Mouse (Mus musculus): ENCODE measurements around the gene Rpl36a. TPM values are rescaled to one million over a fixed set of nuclear protein-coding genes. Genes with fewer than 3 reads are reported as not detected.

Gene Rpl36a
- polyA plus RNA-seq, 1 experiment = 219 TPM

DNA sequence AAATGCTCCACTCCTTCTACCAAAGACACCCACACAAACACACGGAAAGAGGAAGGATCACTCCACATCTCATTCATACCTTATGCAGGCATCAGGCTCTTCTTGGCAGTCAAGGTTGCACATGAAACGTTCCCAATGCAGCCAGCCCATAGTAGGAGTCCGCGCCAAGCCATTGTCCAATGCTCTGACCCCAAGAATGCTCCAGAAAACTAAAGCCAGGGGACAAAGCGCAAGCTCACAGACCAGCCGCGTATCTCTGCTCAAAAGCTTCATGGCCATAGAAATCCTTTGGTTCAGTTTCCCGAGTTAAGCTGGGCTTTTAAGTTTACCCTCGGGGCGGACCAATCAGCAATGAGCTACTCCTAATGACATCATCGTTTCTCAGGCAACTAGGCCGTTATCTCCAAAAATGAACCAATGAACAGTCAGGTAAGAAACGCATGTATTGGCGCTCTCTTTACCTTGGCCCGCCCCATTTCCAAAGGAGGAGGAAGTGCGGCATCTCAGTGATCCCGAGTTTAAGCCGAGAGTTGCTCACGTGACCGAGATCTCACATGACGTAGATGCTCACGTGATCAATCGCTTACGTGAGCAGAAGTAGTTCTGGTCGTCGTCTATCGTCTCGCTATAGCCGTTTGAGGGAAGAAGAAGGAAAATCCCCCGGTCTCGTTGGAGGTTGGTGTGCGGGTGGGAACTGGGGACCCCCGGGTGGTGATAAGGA, 15.4 kb downstream of the Rpl36a start, which contains the start of the genes Gla and Hnrnph2:
Gla (minus strand) TSS at position 467 of the 721 bp plus-strand sequence.
Hnrnph2 (plus strand) TSS at position 521 of the 721 bp plus-strand sequence.
- Histone ChIP-seq H3K27me3 (replicated peaks; ENCODE audit: control insufficient read depth, insufficient read depth, low read length) (no peaks in the 10 kb centered on the region), H3K4me3 (ENCODE audit: insufficient read depth, low read depth, low read length) (peak within 1 kb of the TSS; percentile 67), H3K4me1 (ENCODE audit: control insufficient read depth, insufficient read depth, low read length) (no peaks in the 10 kb centered on the region), H3K36me3 (ENCODE audit: control insufficient read depth, insufficient read depth, low read length) (no peaks in the 10 kb centered on the region), H3K27ac (ENCODE audit: insufficient read depth, low read depth, low read length) (peak within 1 kb of the TSS; percentile 88)
- TF ChIP-seq CTCF (conservative IDR thresholded peaks at IDR 0.05; ENCODE audit: insufficient read depth, insufficient read length, low read depth, low read length) (no peak), POLR2A (IDR thresholded peaks at IDR 0.05; ENCODE audit: low read depth, low read length) (no peak)
- peak; percentile 97 for DNase-seq
- under 1% methylated on average over 33 of the region's 33 CpGs for WGBS

DNA sequence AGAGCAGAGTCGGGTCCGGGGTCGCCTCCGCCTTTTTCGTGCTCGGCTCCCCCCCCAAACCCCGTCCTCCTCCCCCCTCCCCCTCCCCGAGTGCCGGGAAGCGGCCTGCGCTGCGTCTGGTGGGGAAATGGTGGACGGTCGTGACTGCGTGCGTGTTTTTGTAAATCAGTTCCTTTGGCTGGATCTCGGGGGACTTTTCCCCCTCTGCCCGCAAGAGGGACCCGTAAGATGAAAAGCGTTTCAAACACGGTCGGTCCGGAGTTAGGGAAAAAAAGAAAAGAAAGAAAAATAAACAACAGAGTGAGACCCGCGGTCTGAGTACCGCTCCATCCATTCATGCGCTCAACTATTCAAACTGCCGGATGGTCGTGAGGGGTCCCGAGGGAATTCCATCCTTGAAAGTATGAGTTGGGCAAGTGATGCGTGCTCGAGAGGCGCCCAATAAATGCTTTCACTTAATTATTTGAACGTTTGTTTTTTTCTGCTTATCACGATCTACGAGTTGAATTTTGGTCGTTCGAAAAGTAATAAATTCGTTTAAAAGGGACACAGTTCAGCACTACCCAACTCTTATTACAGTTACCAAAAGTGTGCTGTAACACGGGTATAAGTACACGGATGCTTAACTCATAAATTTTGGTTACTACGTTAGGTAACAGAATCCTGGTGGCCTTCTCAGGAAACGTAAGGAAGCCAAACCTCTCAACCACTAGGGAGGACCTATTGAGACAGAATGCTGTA, 16.1 kb downstream of the Rpl36a start:
- Histone ChIP-seq H3K27ac (ENCODE audit: insufficient read depth, low read depth, low read length) (peak overlapping the region; percentile 88), H3K4me3 (ENCODE audit: insufficient read depth, low read depth, low read length) (peak overlapping the region; percentile 67), H3K36me3 (ENCODE audit: control insufficient read depth, insufficient read depth, low read length) (no peaks in the 10 kb centered on the region), H3K4me1 (ENCODE audit: control insufficient read depth, insufficient read depth, low read length) (no peaks in the 10 kb centered on the region), H3K27me3 (replicated peaks; ENCODE audit: control insufficient read depth, insufficient read depth, low read length) (no peaks in the 10 kb centered on the region)
- WGBS = 2% methylated on average over 33 of the region's 43 CpGs
- no peak for TF ChIP-seq POLR2A (IDR thresholded peaks at IDR 0.05; ENCODE audit: low read depth, low read length)
- TF ChIP-seq CTCF (conservative IDR thresholded peaks at IDR 0.05; ENCODE audit: insufficient read depth, insufficient read length, low read depth, low read length) = no peak
- no peak for DNase-seq

DNA sequence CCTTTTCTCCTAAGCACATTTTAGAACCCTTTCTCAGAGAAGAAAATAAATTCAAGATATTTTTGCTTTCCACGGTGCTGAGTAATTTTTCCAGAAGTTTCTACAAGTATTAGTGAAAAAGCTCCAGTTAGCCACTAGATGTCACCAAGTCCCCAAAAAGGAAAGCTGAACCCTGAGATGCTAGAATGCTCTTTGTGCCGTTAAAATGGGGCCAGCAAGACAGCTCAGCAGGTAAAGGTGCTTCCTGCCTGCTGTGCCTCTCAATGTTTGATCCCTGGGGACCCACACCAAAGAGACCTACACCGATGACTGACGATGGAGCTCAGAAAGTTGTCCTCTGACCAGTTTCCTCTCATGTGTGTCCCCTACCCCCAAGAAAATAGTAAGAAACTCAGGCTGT, 24.0 kb downstream of the Rpl36a start:
- H3K4me3 ChIP-seq (ENCODE audit: insufficient read depth, low read depth, low read length) = no peak overlapping the region
- no peaks in the 10 kb centered on the region for H3K36me3 ChIP-seq (ENCODE audit: control insufficient read depth, insufficient read depth, low read length)
- TF ChIP-seq POLR2A (IDR thresholded peaks at IDR 0.05; ENCODE audit: low read depth, low read length) (no peak), CTCF (conservative IDR thresholded peaks at IDR 0.05; ENCODE audit: insufficient read depth, insufficient read length, low read depth, low read length) (peak; percentile 22; the same call in 1 of the 2 replicates)
- H3K4me1 ChIP-seq (ENCODE audit: control insufficient read depth, insufficient read depth, low read length) = peaks cover 4% of the 10 kb centered on the region; the same call in 1 of the 2 replicates
- H3K27ac ChIP-seq (ENCODE audit: insufficient read depth, low read depth, low read length) = no peak overlapping the region
- peak; percentile 43 for DNase-seq
- WGBS = 5% methylated on average over 4 of the region's 4 CpGs
- no peaks in the 10 kb centered on the region for H3K27me3 ChIP-seq (replicated peaks; ENCODE audit: control insufficient read depth, insufficient read depth, low read length)

DNA sequence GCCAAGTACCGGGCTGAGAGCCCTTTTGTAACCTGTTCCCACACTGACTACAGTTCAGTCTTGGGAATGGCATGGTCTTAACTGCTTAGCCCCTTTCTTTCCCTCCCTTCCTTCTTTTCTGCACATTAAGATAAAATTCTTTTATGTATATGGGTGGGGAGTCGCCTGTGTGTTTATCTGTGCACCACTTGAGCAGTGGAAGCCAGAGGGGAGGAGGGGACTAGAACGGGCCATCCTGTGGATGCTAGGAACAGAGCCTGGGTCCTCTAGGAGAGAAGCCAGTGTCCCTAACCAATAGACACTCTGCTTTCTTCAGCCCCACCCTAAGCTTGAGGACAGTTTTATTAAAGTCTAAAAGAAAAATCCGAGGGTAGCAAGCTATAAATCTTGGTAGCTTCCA, 25.5 kb downstream of the Rpl36a start:
- no peak for DNase-seq
- no peak overlapping the region for H3K27ac ChIP-seq (ENCODE audit: insufficient read depth, low read depth, low read length)
- no peaks in the 10 kb centered on the region for H3K27me3 ChIP-seq (replicated peaks; ENCODE audit: control insufficient read depth, insufficient read depth, low read length)
- 65% methylated on average over 4 of the region's 4 CpGs for WGBS
- no peak overlapping the region for H3K4me3 ChIP-seq (ENCODE audit: insufficient read depth, low read depth, low read length)
- peaks cover 4% of the 10 kb centered on the region; the same call in 1 of the 2 replicates for H3K4me1 ChIP-seq (ENCODE audit: control insufficient read depth, insufficient read depth, low read length)
- no peaks in the 10 kb centered on the region for H3K36me3 ChIP-seq (ENCODE audit: control insufficient read depth, insufficient read depth, low read length)
- no peak for TF ChIP-seq CTCF (conservative IDR thresholded peaks at IDR 0.05; ENCODE audit: insufficient read depth, insufficient read length, low read depth, low read length)
- TF ChIP-seq POLR2A (IDR thresholded peaks at IDR 0.05; ENCODE audit: low read depth, low read length) = no peak

DNA sequence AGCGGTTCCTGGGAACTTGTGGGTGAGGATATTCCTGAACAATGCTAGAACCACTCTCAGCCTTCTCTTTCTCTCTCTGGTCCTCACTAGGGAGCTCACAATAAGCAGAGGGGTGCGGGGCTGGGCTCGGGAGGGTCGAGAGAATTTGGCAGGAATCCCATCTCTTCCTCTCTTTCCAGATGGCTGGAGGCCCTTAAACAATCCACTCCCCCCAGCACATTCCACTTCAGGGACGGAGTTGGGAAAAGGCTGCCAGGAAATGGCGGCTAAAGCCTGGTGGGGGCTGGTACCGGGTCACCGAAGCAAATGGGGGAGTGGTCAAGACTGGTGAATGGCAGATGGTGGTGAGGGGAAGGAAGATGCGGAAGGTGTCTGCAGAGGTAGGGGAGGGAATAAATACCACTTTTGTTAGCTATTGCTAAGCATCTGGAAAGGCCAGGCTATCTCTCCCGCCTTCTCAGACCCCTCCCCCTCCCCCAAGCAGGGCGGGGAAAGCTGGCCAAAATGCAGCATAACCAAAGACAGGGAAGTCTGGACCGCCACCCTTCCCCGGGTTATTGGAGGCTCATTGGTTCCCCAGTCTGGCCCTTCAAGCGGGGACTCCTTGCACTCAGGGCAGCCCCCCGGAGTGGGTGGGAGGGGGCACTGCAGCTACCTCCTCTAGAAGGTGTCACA, 27.0 kb downstream of the Rpl36a start:
- peak; percentile 46 for DNase-seq
- WGBS = 2% methylated on average over 15 of the region's 15 CpGs
- TF ChIP-seq POLR2A (IDR thresholded peaks at IDR 0.05; ENCODE audit: low read depth, low read length) (no peak), CTCF (conservative IDR thresholded peaks at IDR 0.05; ENCODE audit: insufficient read depth, insufficient read length, low read depth, low read length) (no peak)
- peaks cover 4% of the 10 kb centered on the region; the same call in 1 of the 2 replicates for H3K4me1 ChIP-seq (ENCODE audit: control insufficient read depth, insufficient read depth, low read length)
- no peaks in the 10 kb centered on the region for H3K36me3 ChIP-seq (ENCODE audit: control insufficient read depth, insufficient read depth, low read length)
- peak overlapping the region; percentile 50 for H3K4me3 ChIP-seq (ENCODE audit: insufficient read depth, low read depth, low read length)
- H3K27me3 ChIP-seq (replicated peaks; ENCODE audit: control insufficient read depth, insufficient read depth, low read length) = no peaks in the 10 kb centered on the region
- peak overlapping the region; percentile 59; the same call in 1 of the 2 replicates for H3K27ac ChIP-seq (ENCODE audit: insufficient read depth, low read depth, low read length)

DNA sequence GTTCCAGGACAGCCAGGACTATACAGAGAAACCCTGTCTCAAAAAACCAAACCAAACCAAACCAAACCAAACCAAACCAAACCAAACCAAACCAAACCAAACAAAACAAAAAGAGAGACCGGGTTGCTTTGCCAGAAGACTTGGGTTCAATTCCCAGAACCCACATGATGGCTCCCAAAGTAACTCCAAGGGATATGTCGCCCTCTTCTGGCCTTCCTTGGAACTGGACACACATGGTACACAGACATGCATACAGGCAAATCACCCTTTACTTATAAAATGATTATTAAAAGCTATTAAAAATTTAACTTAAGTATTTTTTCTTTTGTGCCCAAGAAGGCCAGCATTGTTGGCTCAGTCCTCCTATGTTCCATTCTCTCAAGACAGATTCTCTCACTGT, 28.9 kb downstream of the Rpl36a start:
- 97% methylated on average over 2 of the region's 2 CpGs for WGBS
- no peak overlapping the region for H3K4me3 ChIP-seq (ENCODE audit: insufficient read depth, low read depth, low read length)
- H3K27ac ChIP-seq (ENCODE audit: insufficient read depth, low read depth, low read length) = no peak overlapping the region
- no peaks in the 10 kb centered on the region for H3K27me3 ChIP-seq (replicated peaks; ENCODE audit: control insufficient read depth, insufficient read depth, low read length)
- TF ChIP-seq CTCF (conservative IDR thresholded peaks at IDR 0.05; ENCODE audit: insufficient read depth, insufficient read length, low read depth, low read length) (peak; percentile 31; the same call in 1 of the 2 replicates), POLR2A (IDR thresholded peaks at IDR 0.05; ENCODE audit: low read depth, low read length) (no peak)
- no peaks in the 10 kb centered on the region for H3K36me3 ChIP-seq (ENCODE audit: control insufficient read depth, insufficient read depth, low read length)
- no peak for DNase-seq
- H3K4me1 ChIP-seq (ENCODE audit: control insufficient read depth, insufficient read depth, low read length) = peaks cover 4% of the 10 kb centered on the region; the same call in 1 of the 2 replicates

Measured in kidney, adult 2 months (tissue).